10 mouse cellular contexts compared by ENCODE assay signal in the genomic region with DNA sequence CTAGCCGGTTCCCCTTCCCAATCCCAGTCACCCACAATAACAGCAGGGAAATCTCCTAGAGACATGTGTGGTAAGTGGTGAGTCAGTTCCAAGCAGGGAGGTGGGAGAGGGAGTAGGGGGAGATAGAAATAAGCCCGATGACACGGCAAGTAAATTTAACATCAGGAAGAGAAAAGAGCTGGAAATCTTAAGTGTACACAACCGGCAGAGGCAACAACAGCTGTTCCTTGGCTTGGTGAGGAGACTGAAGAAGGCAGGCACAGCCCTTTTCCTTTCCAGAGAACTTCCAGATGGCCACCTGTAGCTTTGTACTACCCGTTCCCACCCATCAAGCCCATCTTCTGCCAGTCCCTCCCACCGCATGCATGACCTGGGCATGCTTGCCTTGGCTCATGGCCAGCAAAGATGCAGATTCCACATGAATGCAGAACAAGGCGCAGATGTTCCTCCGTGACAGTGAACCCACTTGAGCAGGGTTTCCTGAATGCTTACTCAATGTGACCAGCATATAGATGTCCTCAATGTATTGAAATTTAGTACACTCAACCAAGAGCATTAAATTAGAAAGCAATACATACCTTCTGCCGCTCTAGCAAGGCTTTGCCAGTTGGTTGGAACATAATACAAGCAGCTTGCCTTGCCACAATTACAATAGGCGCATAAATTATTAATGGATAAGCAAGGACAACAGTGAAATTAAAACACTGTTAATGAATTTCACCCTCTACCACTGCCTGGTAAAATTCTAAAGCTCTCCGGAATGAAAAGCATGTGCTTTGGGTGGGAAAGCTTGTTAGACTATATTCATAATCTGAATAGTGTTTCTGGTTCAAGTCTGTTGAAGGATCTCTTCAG.
DNase-seq lines count a peak whose midpoint lies in the region; ATAC-seq lines count a peak whose summit lies in the region.
"Had no signal": no experiment of that assay in that cellular context is flagged by ENCODE, and none has a peak within 500 bp of the region (broad histone marks: within the 10 kb centered on the region; RNA-seq: fewer than 3 reads in every experiment).

No protein-coding gene starts in this region.

- H3K4me3 ChIP-seq in midbrain, embryonic 11.5 days (ENCODE audit: low read depth, low read length), result no peak overlapping the region
- H3K4me3 ChIP-seq in midbrain, embryonic 16.5 days (ENCODE audit: low read depth, low read length), result no peak overlapping the region
- H3K4me3 ChIP-seq: erythroblast, embryonic 14.5 days; liver, embryonic 15.5 days had no signal

- no peaks in the 10 kb centered on the region for H3K27me3 ChIP-seq in midbrain, embryonic 11.5 days (ENCODE audit: control insufficient read depth, insufficient read depth, low read length)
- H3K27me3 ChIP-seq in midbrain, embryonic 16.5 days (ENCODE audit: control insufficient read depth, insufficient read depth, low read depth, low read length), result no peaks in the 10 kb centered on the region
- H3K27me3 ChIP-seq: liver, embryonic 15.5 days had no signal

- no peak overlapping the region for H3K4me2 ChIP-seq in midbrain, embryonic 11.5 days
- H3K4me2 ChIP-seq in midbrain, embryonic 16.5 days (ENCODE audit: low read length), result no peak overlapping the region
- H3K4me2 ChIP-seq: liver, embryonic 15.5 days had no signal

- H3K9ac ChIP-seq in midbrain, embryonic 11.5 days (ENCODE audit: low read length), result no peak overlapping the region
- H3K9ac ChIP-seq in midbrain, embryonic 16.5 days (ENCODE audit: low read depth, low read length), result no peak overlapping the region
- H3K9ac ChIP-seq: liver, embryonic 15.5 days had no signal

- DNase-seq in midbrain, embryonic 11.5 days (ENCODE audit: low spot score, missing footprints), result no peak
- DNase-seq in frontal cortex, postnatal 14 days (ENCODE audit: low spot score in 2 of 2), result peak; percentile 20 to 39
- DNase-seq in layer of hippocampus, postnatal 25 days (ENCODE audit: extremely low spot score in 1 of 2, low spot score in 1 of 2), result peak; percentile 24 to 35
- peak; percentile 30 to 50 for DNase-seq in right cerebral cortex, postnatal 36 days (ENCODE audit: low spot score in 2 of 2)
- DNase-seq in urinary bladder, postnatal 25 days (ENCODE audit: low spot score), result no peak
- DNase-seq in lung, postnatal 14 days, result no peak

- no peaks in the 10 kb centered on the region for H3K36me3 ChIP-seq in midbrain, embryonic 11.5 days (ENCODE audit: control insufficient read depth, insufficient read depth, low read length)
- no peaks in the 10 kb centered on the region for H3K36me3 ChIP-seq in midbrain, embryonic 16.5 days (ENCODE audit: control insufficient read depth, insufficient read depth, low read length)
- H3K36me3 ChIP-seq: liver, embryonic 15.5 days had no signal

- no peaks in the 10 kb centered on the region for H3K4me1 ChIP-seq in midbrain, embryonic 11.5 days (ENCODE audit: control insufficient read depth, insufficient read depth, low read length)
- H3K4me1 ChIP-seq in midbrain, embryonic 16.5 days (ENCODE audit: control insufficient read depth, insufficient read depth, low read length), result no peaks in the 10 kb centered on the region
- H3K4me1 ChIP-seq: liver, embryonic 15.5 days had no signal

- no peaks in the 10 kb centered on the region for H3K9me3 ChIP-seq in midbrain, embryonic 11.5 days (ENCODE audit: control insufficient read depth, low read length)
- no peaks in the 10 kb centered on the region for H3K9me3 ChIP-seq in midbrain, embryonic 16.5 days (replicated peaks; ENCODE audit: control insufficient read depth, low read length, poor library complexity, severe bottlenecking)
- H3K9me3 ChIP-seq: liver, embryonic 15.5 days had no signal

- WGBS in midbrain, embryonic 11.5 days, result 86% methylated on average over 11 of the region's 11 CpGs
- 68% methylated on average over 11 of the region's 11 CpGs for WGBS in midbrain, embryonic 16.5 days

- no peak overlapping the region for H3K27ac ChIP-seq in midbrain, embryonic 11.5 days (ENCODE audit: low read depth, low read length)
- H3K27ac ChIP-seq in midbrain, embryonic 16.5 days (ENCODE audit: low read length), result no peak overlapping the region
- H3K27ac ChIP-seq: liver, embryonic 15.5 days had no signal

- ATAC-seq in midbrain, embryonic 11.5 days (ENCODE audit: low FRiP score), result 0 out of 2 replicates have a peak, but pooled peaks have one; percentile 30
- ATAC-seq in midbrain, embryonic 16.5 days, result no peak
- no peak for ATAC-seq in erythroid progenitor cell, adult 5-6 weeks (replicated peaks; ENCODE audit: low FRiP score, poor library complexity, severe bottlenecking)

Comparison
In these comparisons a context has a peak if more than half of its experiments do, and no peak if none do; other contexts are left out.
1. DNase-seq: peak in frontal cortex, postnatal 14 days (2 of 2), layer of hippocampus, postnatal 25 days (2 of 2) and right cerebral cortex, postnatal 36 days (2 of 2); none in midbrain, embryonic 11.5 days (single experiment), urinary bladder, postnatal 25 days (single experiment) and lung, postnatal 14 days (single experiment).